Mouse (Mus musculus) ES-Bruce4 (cell line): ENCODE data around the gene Ldlrad3.

Source experiments
- CTCF ChIP-seq: IDR thresholded peaks from one replicate; pipeline ENCODE4 v1.8.1; 2011; ENCODE audit warnings: low read depth, low read length
- POLR2A ChIP-seq: IDR thresholded peaks from one replicate; pipeline ENCODE4 v1.8.1; 2011; ENCODE audit warnings: low read length; ENCODE audit not compliant: insufficient read depth

DNA sequence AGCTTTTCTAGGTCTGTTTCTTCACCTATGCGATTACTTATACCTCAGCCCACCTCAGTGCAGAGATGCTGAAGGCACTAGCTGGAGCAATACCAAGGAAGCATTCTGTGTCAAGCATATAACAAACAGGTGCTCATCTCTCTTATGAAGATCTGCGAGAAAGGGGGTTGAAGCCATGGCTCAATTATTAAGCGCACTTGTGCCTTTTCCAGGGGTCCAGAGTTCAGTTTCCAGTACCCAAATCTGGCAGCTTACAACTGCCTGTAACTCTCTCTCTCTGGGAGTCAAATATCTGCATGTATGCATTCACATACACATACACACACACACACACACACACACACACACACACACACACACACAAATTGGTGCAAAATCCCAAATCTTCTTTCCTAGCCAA, 72.4 kb downstream of the Ldlrad3 start:
- TF ChIP-seq POLR2A: no peak
- TF ChIP-seq CTCF: no peak
